Mouse (Mus musculus) kidney, adult 18-20 months (tissue): ENCODE results near the gene 2900026A02Rik.

Experiments used
- DNase-seq: peaks from one replicate; pipeline ENCODE4 v3.0.0; 2021

Gene 2900026A02Rik

GRCm38 (mm10) chr5:113210314-113210713 is 10.7 kb downstream of the 2900026A02Rik start:
- DNase-seq, result no peak

- DNase-seq, result no peak
Measured at GRCm38 (mm10) chr5:113209898-113210297, 11.1 kb downstream of the 2900026A02Rik start.

GRCm38 (mm10) chr5:113209401-113209750 is 11.7 kb downstream of the 2900026A02Rik start:
- DNase-seq, result no peak

GRCm38 (mm10) chr5:113208622-113209400 is 12.2 kb downstream of the 2900026A02Rik start:
- DNase-seq, result peak; percentile 50

- DNase-seq, result peak; percentile 74
Measured at GRCm38 (mm10) chr5:113208048-113208447, 13.0 kb downstream of the 2900026A02Rik start.

GRCm38 (mm10) chr5:113206670-113207352 is 14.2 kb downstream of the 2900026A02Rik start:
- DNase-seq, result no peak

- DNase-seq, result no peak
Measured at GRCm38 (mm10) chr5:113204193-113204592, 16.8 kb downstream of the 2900026A02Rik start.

- DNase-seq, result no peak
Measured at GRCm38 (mm10) chr5:113199772-113200134, 21.3 kb downstream of the 2900026A02Rik start.

- DNase-seq, result no peak
Measured at GRCm38 (mm10) chr5:113199126-113199771, 21.8 kb downstream of the 2900026A02Rik start.

- no peak for DNase-seq
Measured at GRCm38 (mm10) chr5:113196916-113197794, 23.9 kb downstream of the 2900026A02Rik start.

- DNase-seq, result no peak
Measured at GRCm38 (mm10) chr5:113195907-113196306, 25.1 kb downstream of the 2900026A02Rik start.

- no peak for DNase-seq
Measured at GRCm38 (mm10) chr5:113195451-113195850, 25.6 kb downstream of the 2900026A02Rik start.

GRCm38 (mm10) chr5:113193762-113194161 is 27.3 kb downstream of the 2900026A02Rik start:
- no peak for DNase-seq

- DNase-seq, result no peak
Measured at GRCm38 (mm10) chr5:113191901-113192300, 29.1 kb downstream of the 2900026A02Rik start.

GRCm38 (mm10) chr5:113190558-113190957 is 30.5 kb downstream of the 2900026A02Rik start:
- no peak for DNase-seq

- no peak for DNase-seq
Measured at GRCm38 (mm10) chr5:113181441-113181840, 39.6 kb downstream of the 2900026A02Rik start.

GRCm38 (mm10) chr5:113180755-113181154 is 40.3 kb downstream of the 2900026A02Rik start:
- no peak for DNase-seq

- DNase-seq, result peak; percentile 91
Measured at GRCm38 (mm10) chr5:113179843-113180682, 41.0 kb downstream of the 2900026A02Rik start.

- no peak for DNase-seq
Measured at GRCm38 (mm10) chr5:113179451-113179842, 41.6 kb downstream of the 2900026A02Rik start.

GRCm38 (mm10) chr5:113175976-113176375 is 45.1 kb downstream of the 2900026A02Rik start:
- no peak for DNase-seq

- peak; percentile 53 for DNase-seq
Measured at GRCm38 (mm10) chr5:113174916-113175692, 45.9 kb downstream of the 2900026A02Rik start.
